Mouse (Mus musculus): ENCODE results near the gene Cdc25b. TPM values are rescaled to one million over a fixed set of nuclear protein-coding genes. Genes with fewer than 3 reads are reported as not detected.
A peak's percentile ranks its signal among the peaks of the same experiment; 100 is the strongest.

Cdc25b gene
- total and polyA plus RNA-seq, 2 experiments from 2014 or later: 18.2 to 22.2 TPM

DNA sequence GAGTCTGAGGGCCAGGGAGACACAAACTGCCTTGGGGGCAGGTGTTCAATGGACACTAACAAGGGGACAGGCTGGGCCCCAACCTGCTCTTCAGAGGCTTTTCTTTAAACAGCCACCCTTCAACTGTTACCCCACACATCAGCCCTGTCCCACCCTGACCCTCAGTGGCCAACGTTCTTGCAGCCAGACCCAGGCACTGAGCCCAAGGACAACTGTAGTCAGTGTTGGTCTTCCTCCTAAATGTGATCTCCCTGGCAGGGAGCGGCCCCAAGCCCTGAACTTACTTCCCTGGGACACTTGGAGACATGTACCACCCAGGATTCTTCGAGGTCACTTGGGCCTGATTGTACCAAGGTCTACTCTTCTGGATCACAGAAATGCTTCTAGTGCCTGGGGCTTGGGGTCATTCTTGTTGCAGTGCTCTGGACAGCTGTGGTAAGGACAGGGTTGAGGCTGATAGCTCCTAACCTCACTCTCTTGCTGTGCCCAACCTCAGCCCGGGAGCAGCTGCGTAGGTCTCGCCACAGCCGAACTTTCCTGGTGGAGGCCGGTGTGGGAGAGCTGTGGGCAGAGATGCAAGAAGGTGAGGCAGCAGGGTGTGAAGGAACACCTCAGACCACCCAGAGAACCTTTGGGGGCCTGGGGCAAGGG, 45.3 kb upstream of the Cdc25b start:
- DNase-seq (ENCODE audit: low spot score): no peak
- no peak for ATAC-seq
- H3K27me3 ChIP-seq (ENCODE audit: insufficient read depth, low read length): no peaks in the 10 kb centered on the region
- TF ChIP-seq CTCF (IDR thresholded peaks at IDR 0.05; ENCODE audit: low read depth): no peak
- WGBS: 92% methylated on average over 8 of the region's 8 CpGs
- no peak overlapping the region for H3K9ac ChIP-seq (replicated peaks; ENCODE audit: low read length)
- H3K36me3 ChIP-seq (ENCODE audit: insufficient read depth, low read length): peaks cover 15% of the 10 kb centered on the region; the same call in 1 of the 2 replicates
- H3K9me3 ChIP-seq (ENCODE audit: low read length): no peaks in the 10 kb centered on the region
- no peak overlapping the region for H3K27ac ChIP-seq
- H3K4me1 ChIP-seq (ENCODE audit: insufficient read depth, low read length): no peaks in the 10 kb centered on the region
- H3K4me3 ChIP-seq (ENCODE audit: low read length): no peak overlapping the region
- no peak overlapping the region for H3K4me2 ChIP-seq (ENCODE audit: low read depth, low read length)

DNA sequence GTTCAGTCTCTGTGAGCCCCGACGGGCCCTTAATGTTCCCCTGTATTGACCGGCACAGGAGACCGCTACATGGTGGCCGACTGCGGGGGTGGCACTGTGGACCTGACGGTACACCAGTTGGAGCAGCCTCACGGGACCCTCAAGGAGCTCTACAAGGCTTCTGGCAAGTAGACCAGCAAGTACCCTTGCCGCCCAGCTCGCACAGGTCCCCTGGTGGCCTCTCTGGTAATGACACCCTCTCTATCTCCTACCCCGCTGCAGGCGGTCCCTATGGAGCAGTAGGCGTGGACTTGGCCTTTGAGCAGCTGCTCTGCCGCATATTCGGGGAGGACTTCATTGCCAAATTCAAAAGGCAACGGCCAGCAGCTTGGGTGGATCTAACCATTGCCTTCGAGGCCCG, 44.2 kb upstream of the Cdc25b start:
- ATAC-seq: 0 out of 2 replicates have a peak, but pooled peaks have one; percentile 24
- Histone ChIP-seq H3K4me2 (ENCODE audit: low read depth, low read length) (no peak overlapping the region), H3K9me3 (ENCODE audit: low read length) (no peaks in the 10 kb centered on the region), H3K27ac (no peak overlapping the region), H3K4me1 (ENCODE audit: insufficient read depth, low read length) (no peaks in the 10 kb centered on the region), H3K36me3 (ENCODE audit: insufficient read depth, low read length) (peaks cover 26% of the 10 kb centered on the region), H3K9ac (replicated peaks; ENCODE audit: low read length) (no peak overlapping the region), H3K27me3 (ENCODE audit: insufficient read depth, low read length) (no peaks in the 10 kb centered on the region), H3K4me3 (ENCODE audit: low read length) (no peak overlapping the region)
- WGBS: 32% methylated on average over 18 of the region's 18 CpGs
- TF ChIP-seq CTCF (IDR thresholded peaks at IDR 0.05; ENCODE audit: low read depth): peak; percentile 72
- DNase-seq (ENCODE audit: low spot score): peak; percentile 58

DNA sequence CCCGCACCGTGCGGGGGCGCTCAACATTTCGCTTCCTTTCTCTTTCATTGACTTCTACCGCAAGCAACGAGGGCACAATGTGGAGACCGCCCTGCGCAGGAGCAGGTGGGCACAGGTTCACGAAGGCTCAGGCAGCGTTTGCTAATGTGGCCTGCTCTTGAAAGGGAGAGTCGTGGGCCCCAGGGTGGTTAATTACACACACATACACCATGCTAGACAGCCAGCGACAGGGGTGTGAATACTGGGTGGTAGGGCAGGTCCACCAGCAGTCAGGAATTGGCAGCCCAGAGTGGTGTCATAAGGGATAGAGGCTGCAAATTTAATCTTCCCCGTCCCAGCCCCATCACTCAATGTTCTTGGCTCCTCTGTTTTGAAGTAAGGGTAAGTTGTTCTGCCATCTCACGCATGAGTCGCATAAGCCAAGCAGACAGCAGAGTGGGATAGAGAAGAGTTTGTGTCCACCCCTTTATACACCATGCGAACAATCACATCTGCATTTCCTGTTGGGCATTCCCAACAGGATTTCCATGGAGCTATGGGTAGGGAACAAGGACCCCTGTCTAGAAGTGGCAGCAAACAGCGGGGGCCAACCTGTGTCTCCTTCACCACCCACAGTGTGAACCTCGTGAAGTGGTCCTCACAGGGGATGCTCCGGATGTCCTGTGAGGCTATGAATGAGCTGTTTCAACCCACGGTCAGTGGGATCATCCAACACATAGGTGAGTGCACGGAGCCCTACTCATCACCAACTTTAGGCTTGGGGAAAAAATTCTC, 43.6 kb upstream of the Cdc25b start:
- ATAC-seq: no peak
- Histone ChIP-seq H3K9ac (replicated peaks; ENCODE audit: low read length) (no peak overlapping the region), H3K27me3 (ENCODE audit: insufficient read depth, low read length) (no peaks in the 10 kb centered on the region), H3K27ac (no peak overlapping the region), H3K9me3 (ENCODE audit: low read length) (no peaks in the 10 kb centered on the region), H3K36me3 (ENCODE audit: insufficient read depth, low read length) (peaks cover 32% of the 10 kb centered on the region), H3K4me2 (ENCODE audit: low read depth, low read length) (no peak overlapping the region), H3K4me3 (ENCODE audit: low read length) (no peak overlapping the region), H3K4me1 (ENCODE audit: insufficient read depth, low read length) (no peaks in the 10 kb centered on the region)
- WGBS: 67% methylated on average over 22 of the region's 22 CpGs
- no peak for TF ChIP-seq CTCF (IDR thresholded peaks at IDR 0.05; ENCODE audit: low read depth)
- no peak for DNase-seq (ENCODE audit: low spot score)

DNA sequence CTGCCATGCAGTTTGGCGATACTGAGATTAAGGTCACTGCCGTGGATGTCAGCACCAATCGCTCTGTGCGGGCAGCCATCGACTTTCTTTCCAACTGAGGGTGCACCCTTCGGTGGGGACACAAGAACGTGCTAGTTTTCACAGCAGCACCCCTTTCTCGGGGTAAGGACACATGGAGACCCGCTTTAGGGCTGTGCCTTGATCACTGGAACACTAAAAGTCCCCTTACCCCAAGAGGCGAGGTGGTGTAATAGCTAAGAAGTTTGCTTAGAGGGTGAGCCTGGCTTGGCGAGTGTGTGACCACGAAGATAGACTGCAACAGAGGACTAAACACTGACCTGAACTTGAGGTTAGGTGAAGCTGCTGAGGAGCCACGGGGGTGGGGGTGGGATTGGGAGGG, 41.6 kb upstream of the Cdc25b start:
- Histone ChIP-seq H3K27ac (no peak overlapping the region), H3K9ac (replicated peaks; ENCODE audit: low read length) (no peak overlapping the region), H3K27me3 (ENCODE audit: insufficient read depth, low read length) (no peaks in the 10 kb centered on the region), H3K9me3 (ENCODE audit: low read length) (no peaks in the 10 kb centered on the region), H3K36me3 (ENCODE audit: insufficient read depth, low read length) (peaks cover 47% of the 10 kb centered on the region), H3K4me3 (ENCODE audit: low read length) (no peak overlapping the region), H3K4me2 (ENCODE audit: low read depth, low read length) (no peak overlapping the region), H3K4me1 (ENCODE audit: insufficient read depth, low read length) (no peaks in the 10 kb centered on the region)
- no peak for ATAC-seq
- DNase-seq (ENCODE audit: low spot score): no peak
- 77% methylated on average over 13 of the region's 13 CpGs for WGBS
- TF ChIP-seq CTCF (IDR thresholded peaks at IDR 0.05; ENCODE audit: low read depth): no peak

DNA sequence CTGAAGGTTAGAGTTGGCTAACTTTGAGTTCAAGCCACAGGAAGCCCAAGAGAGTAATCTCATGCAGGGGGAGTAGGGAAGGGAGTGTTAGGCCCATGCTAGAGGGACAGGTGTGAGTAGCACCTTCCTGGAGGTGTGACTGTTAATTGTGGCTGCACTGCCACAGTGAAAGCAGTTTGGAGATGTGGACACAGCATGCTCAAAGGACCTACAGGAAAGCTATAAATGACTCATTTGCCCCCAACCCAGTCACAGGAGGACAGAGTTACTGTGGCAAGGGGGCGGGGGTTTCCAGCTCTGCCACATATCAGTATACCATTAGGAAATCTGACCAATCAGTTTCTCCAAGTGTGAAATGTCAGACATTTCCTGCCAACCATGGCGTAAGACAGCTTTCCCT, 41.2 kb upstream of the Cdc25b start:
- Histone ChIP-seq H3K9me3 (ENCODE audit: low read length) (no peaks in the 10 kb centered on the region), H3K9ac (replicated peaks; ENCODE audit: low read length) (no peak overlapping the region), H3K4me1 (ENCODE audit: insufficient read depth, low read length) (no peaks in the 10 kb centered on the region), H3K36me3 (ENCODE audit: insufficient read depth, low read length) (peaks cover 51% of the 10 kb centered on the region), H3K4me2 (ENCODE audit: low read depth, low read length) (no peak overlapping the region), H3K4me3 (ENCODE audit: low read length) (no peak overlapping the region), H3K27me3 (ENCODE audit: insufficient read depth, low read length) (no peaks in the 10 kb centered on the region), H3K27ac (no peak overlapping the region)
- ATAC-seq (no peak), DNase-seq (ENCODE audit: low spot score) (no peak)
- no peak for TF ChIP-seq CTCF (IDR thresholded peaks at IDR 0.05; ENCODE audit: low read depth)
- 91% methylated on average over 2 of the region's 2 CpGs for WGBS

DNA sequence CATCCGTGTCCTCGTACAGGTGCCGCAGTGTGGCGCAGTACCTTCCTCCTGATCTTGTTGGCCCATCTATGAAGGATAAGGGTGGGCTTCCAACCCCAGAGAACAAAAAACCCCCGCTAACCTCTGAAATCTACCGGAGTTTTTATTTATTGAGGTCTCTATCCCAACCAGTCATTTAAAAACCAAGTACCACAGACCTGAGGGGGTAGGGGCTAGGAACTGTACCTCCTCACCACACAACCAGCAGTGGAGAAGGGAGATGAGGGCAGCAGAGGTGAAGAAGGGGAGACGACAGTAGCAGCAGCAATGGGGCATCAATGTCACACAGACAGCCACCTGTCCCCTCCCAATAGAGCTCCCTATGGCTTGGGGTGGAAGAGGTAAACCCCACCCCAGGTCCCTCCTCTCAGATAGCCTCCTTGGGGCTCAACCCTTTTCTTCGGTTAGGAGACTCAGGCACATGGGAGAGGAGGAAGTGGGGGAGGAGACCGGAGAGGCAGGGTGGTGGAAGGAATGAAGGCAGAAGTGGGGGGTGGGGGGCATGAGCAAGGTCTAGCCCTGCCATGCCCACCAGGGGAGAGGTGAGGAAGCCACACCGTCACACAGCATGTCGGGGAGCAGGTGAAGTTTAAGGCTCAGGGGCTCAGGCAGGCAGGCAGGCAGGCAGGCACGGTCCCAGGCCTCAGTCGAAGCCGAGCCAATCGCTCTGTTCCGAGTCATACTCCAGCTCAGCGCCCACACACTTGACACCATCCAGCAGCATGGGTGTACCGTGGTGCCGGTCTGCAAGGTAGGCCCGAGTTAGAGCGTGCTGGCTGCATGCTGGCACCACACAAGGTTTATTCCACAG, 40.3 kb upstream of the Cdc25b start:
- no peaks in the 10 kb centered on the region for H3K9me3 ChIP-seq (ENCODE audit: low read length)
- WGBS: 91% methylated on average over 21 of the region's 21 CpGs
- H3K36me3 ChIP-seq (ENCODE audit: insufficient read depth, low read length): peaks cover 55% of the 10 kb centered on the region
- ATAC-seq: no peak
- H3K27me3 ChIP-seq (ENCODE audit: insufficient read depth, low read length): no peaks in the 10 kb centered on the region
- H3K27ac ChIP-seq: no peak overlapping the region
- no peak overlapping the region for H3K4me3 ChIP-seq (ENCODE audit: low read length)
- H3K9ac ChIP-seq (replicated peaks; ENCODE audit: low read length): no peak overlapping the region
- no peak for DNase-seq (ENCODE audit: low spot score)
- no peak overlapping the region for H3K4me2 ChIP-seq (ENCODE audit: low read depth, low read length)
- no peak for TF ChIP-seq CTCF (IDR thresholded peaks at IDR 0.05; ENCODE audit: low read depth)
- H3K4me1 ChIP-seq (ENCODE audit: insufficient read depth, low read length): no peaks in the 10 kb centered on the region
